Mouse (Mus musculus) cerebellum, postnatal 10 days (tissue): Measurements from ENCODE around the gene Nubpl.

Experiments used
- DNase-seq, 2 experiments: peaks; one replicate each; pipeline ENCODE4 v3.0.0; 2021; ENCODE audit warnings: mixed read lengths in 2 of 2

The Nubpl gene

GRCm38 (mm10) chr12:52338136-52338753 lies 240.7 kb downstream of the Nubpl start:
- DNase-seq: no peak

- no peak for DNase-seq
Measured at GRCm38 (mm10) chr12:52346611-52347010, 249.1 kb downstream of the Nubpl start.

- DNase-seq: no peak
Measured at GRCm38 (mm10) chr12:52350276-52350675, 252.7 kb downstream of the Nubpl start.

GRCm38 (mm10) chr12:52359484-52359883 lies 261.9 kb downstream of the Nubpl start:
- DNase-seq: no peak

- peak in 1 of 2 experiments; percentile 23 for DNase-seq
Measured at GRCm38 (mm10) chr12:52360136-52360535, 262.6 kb downstream of the Nubpl start.

GRCm38 (mm10) chr12:52361198-52361597 lies 263.7 kb downstream of the Nubpl start:
- no peak for DNase-seq
